Mouse (Mus musculus): ENCODE measurements around the gene Psmd4. TPM values are rescaled to one million over a fixed set of nuclear protein-coding genes. Genes with fewer than 3 reads are reported as not detected.

Psmd4 gene
- total RNA-seq, 2 experiments from 2014 or later, result 116 to 245 TPM

Other genes with a start within 250 kb of the Psmd4 start
- gene Pogz, start 205.0 kb downstream of the Psmd4 start, total RNA-seq (2015), result 31.3 and 35.8 TPM in 2 replicates
- gene Pogz, start 205.0 kb downstream of the Psmd4 start, total RNA-seq (2017), result 13.5 and 15.3 TPM in 2 replicates
- 341 and 364 TPM in 2 replicates for gene Psmb4, start 155.7 kb downstream of the Psmd4 start, total RNA-seq (2015)
- gene Psmb4, start 155.7 kb downstream of the Psmd4 start, total RNA-seq (2017), result 196 and 240 TPM in 2 replicates
- gene Selenbp1, start 109.6 kb downstream of the Psmd4 start, total RNA-seq (2015), result 27.3 and 28.8 TPM in 2 replicates
- 28.2 and 38.5 TPM in 2 replicates for gene Selenbp1, start 109.6 kb downstream of the Psmd4 start, total RNA-seq (2017)
- 18.0 and 20.3 TPM in 2 replicates for gene Rfx5, start 88.5 kb downstream of the Psmd4 start, total RNA-seq (2015)
- 16.2 and 20.3 TPM in 2 replicates for gene Rfx5, start 88.5 kb downstream of the Psmd4 start, total RNA-seq (2017)
- gene Pi4kb, start 67.9 kb downstream of the Psmd4 start, total RNA-seq (2015), result 21.2 and 23.5 TPM in 2 replicates
- 24.0 and 24.5 TPM in 2 replicates for gene Pi4kb, start 67.9 kb downstream of the Psmd4 start, total RNA-seq (2017)
- gene Zfp687, start 27.2 kb downstream of the Psmd4 start, total RNA-seq (2015), result 15.8 and 21.5 TPM in 2 replicates
- 19.6 and 21.3 TPM in 2 replicates for gene Zfp687, start 27.2 kb downstream of the Psmd4 start, total RNA-seq (2017)
- 16.3 and 21.0 TPM in 2 replicates for gene Pip5k1a, start 64.3 kb upstream of the Psmd4 start, total RNA-seq (2015)
- 15.5 and 21.8 TPM in 2 replicates for gene Pip5k1a, start 64.3 kb upstream of the Psmd4 start, total RNA-seq (2017)
- gene Vps72, start 68.4 kb upstream of the Psmd4 start, total RNA-seq (2015), result 40.4 and 47.6 TPM in 2 replicates
- gene Vps72, start 68.4 kb upstream of the Psmd4 start, total RNA-seq (2017), result 97.9 and 124 TPM in 2 replicates
- gene Tmod4, start 81.9 kb upstream of the Psmd4 start, total RNA-seq (2015), result 1.1 and 2.6 TPM in 2 replicates
- gene Tmod4, start 81.9 kb upstream of the Psmd4 start, total RNA-seq (2017), result 2.3 and 2.5 TPM in 2 replicates
- 43.4 and 45.8 TPM in 2 replicates for gene Scnm1, start 91.4 kb upstream of the Psmd4 start, total RNA-seq (2015)
- 66.0 and 85.7 TPM in 2 replicates for gene Scnm1, start 91.4 kb upstream of the Psmd4 start, total RNA-seq (2017)
- 3.1 and 3.6 TPM in 2 replicates for gene Lysmd1, start 91.5 kb upstream of the Psmd4 start, total RNA-seq (2015)
- gene Lysmd1, start 91.5 kb upstream of the Psmd4 start, total RNA-seq (2017), result 3.8 and 4.3 TPM in 2 replicates
- 17.9 and 18.7 TPM in 2 replicates for gene Tnfaip8l2, start 99.7 kb upstream of the Psmd4 start, total RNA-seq (2015)
- 17.8 and 25.1 TPM in 2 replicates for gene Tnfaip8l2, start 99.7 kb upstream of the Psmd4 start, total RNA-seq (2017)
- gene Sema6c, start 117.8 kb upstream of the Psmd4 start, total RNA-seq (2015), result 0.05 and 0.07 TPM in 2 replicates
- not detected in 2 replicates for gene Sema6c, start 117.8 kb upstream of the Psmd4 start, total RNA-seq (2017)
- gene Gabpb2, start 175.3 kb upstream of the Psmd4 start, total RNA-seq (2015), result 28.5 and 29.3 TPM in 2 replicates
- 43.1 and 57.7 TPM in 2 replicates for gene Gabpb2, start 175.3 kb upstream of the Psmd4 start, total RNA-seq (2017)
- gene Cdc42se1, start 186.1 kb upstream of the Psmd4 start, total RNA-seq (2015), result 56.2 and 56.7 TPM in 2 replicates
- 52.5 and 60.3 TPM in 2 replicates for gene Cdc42se1, start 186.1 kb upstream of the Psmd4 start, total RNA-seq (2017)
- gene Mllt11, start 189.6 kb upstream of the Psmd4 start, total RNA-seq (2015), result 4.6 and 5.8 TPM in 2 replicates
- gene Mllt11, start 189.6 kb upstream of the Psmd4 start, total RNA-seq (2017), result 4.9 and 5.5 TPM in 2 replicates
- gene Gm128, start 199.0 kb upstream of the Psmd4 start, total RNA-seq (2015), result 1.0 and 1.4 TPM in 2 replicates
- gene Gm128, start 199.0 kb upstream of the Psmd4 start, total RNA-seq (2017), result 0.34 and 0.46 TPM in 2 replicates
- not detected in 2 replicates for gene Bnipl, start 208.6 kb upstream of the Psmd4 start, total RNA-seq (2015)
- not detected in 2 replicates for gene Bnipl, start 208.6 kb upstream of the Psmd4 start, total RNA-seq (2017)
- gene Mindy1, start 238.7 kb upstream of the Psmd4 start, total RNA-seq (2015), result 30.9 and 33.2 TPM in 2 replicates
- 22.7 and 23.6 TPM in 2 replicates for gene Mindy1, start 238.7 kb upstream of the Psmd4 start, total RNA-seq (2017)
- gene Prune1, start 239.5 kb upstream of the Psmd4 start, total RNA-seq (2015), result 14.8 and 15.2 TPM in 2 replicates
- 7.8 and 11.8 TPM in 2 replicates for gene Prune1, start 239.5 kb upstream of the Psmd4 start, total RNA-seq (2017)

Measured in megakaryocyte progenitor cell, adult 5-6 weeks (primary cell).